Mouse (Mus musculus) testis, adult 2 months (tissue): Measurements from ENCODE around the gene Smurf1.

Experiments used
- CTCF ChIP-seq: fragments of 200-500 bp; IDR thresholded peaks from 2 replicates; pipeline ENCODE4 v1.5.1; 2012; ENCODE audit warnings: low read depth, mild to moderate bottlenecking, inconsistent platforms, low read length, moderate library complexity; ENCODE audit not compliant: control insufficient read depth, insufficient read depth, insufficient replicate concordance
- POLR2A ChIP-seq: fragments of 200-500 bp; IDR thresholded peaks from 2 replicates; pipeline ENCODE4 v1.6.1; 2012; ENCODE audit warnings: low read depth, mild to moderate bottlenecking, inconsistent platforms, low read length, moderate library complexity; ENCODE audit not compliant: control insufficient read depth

GRCm38 (mm10) chr5:144891276-144891675, 74.4 kb downstream of the Smurf1 start:
- TF ChIP-seq CTCF: no peak
- no peak for TF ChIP-seq POLR2A
